Mouse (Mus musculus): ENCODE data around the gene Six5. TPM values are rescaled to one million over a fixed set of nuclear protein-coding genes. Genes with fewer than 3 reads are reported as not detected.

Gene Six5
- polyA plus RNA-seq, 1 experiment from 2014 or later, result 0.24 TPM

GRCm38 (mm10) chr7:19083701-19084100 lies 10.7 kb upstream of the Six5 start, which contains the start of gene Dmpk:
Gene Dmpk (plus strand): TSS chr7:19083849.
- Histone ChIP-seq H3K27ac (peak within 1 kb of the TSS; percentile 65), H3K4me3 (ENCODE audit: inconsistent target) (peak within 1 kb of the TSS; percentile 19), H3K36me3 (ENCODE audit: inconsistent target) (no peaks in the 10 kb centered on the region), H3K79me2 (ENCODE audit: inconsistent target) (no peaks in the 10 kb centered on the region)
- WGBS (ENCODE audit: missing documents), result 75% methylated on average over 10 of the region's 10 CpGs

- 0% methylated on average over 6 of the region's 6 CpGs for WGBS (ENCODE audit: missing documents)
- Histone ChIP-seq H3K4me3 (ENCODE audit: inconsistent target) (peak overlapping the region; percentile 19), H3K79me2 (ENCODE audit: inconsistent target) (no peaks in the 10 kb centered on the region), H3K36me3 (ENCODE audit: inconsistent target) (no peaks in the 10 kb centered on the region), H3K27ac (peak overlapping the region; percentile 65)
Observed at GRCm38 (mm10) chr7:19084277-19084771, 10.1 kb upstream of the Six5 start.

GRCm38 (mm10) chr7:19084921-19085473 lies 9.4 kb upstream of the Six5 start:
- 22% methylated on average over 9 of the region's 9 CpGs for WGBS (ENCODE audit: missing documents)
- peak overlapping the region; percentile 65 for H3K27ac ChIP-seq
- H3K4me3 ChIP-seq (ENCODE audit: inconsistent target), result peak overlapping the region; percentile 16; the same call in 1 of the 2 replicates
- no peaks in the 10 kb centered on the region for H3K79me2 ChIP-seq (ENCODE audit: inconsistent target)
- H3K36me3 ChIP-seq (ENCODE audit: inconsistent target), result no peaks in the 10 kb centered on the region

DNA sequence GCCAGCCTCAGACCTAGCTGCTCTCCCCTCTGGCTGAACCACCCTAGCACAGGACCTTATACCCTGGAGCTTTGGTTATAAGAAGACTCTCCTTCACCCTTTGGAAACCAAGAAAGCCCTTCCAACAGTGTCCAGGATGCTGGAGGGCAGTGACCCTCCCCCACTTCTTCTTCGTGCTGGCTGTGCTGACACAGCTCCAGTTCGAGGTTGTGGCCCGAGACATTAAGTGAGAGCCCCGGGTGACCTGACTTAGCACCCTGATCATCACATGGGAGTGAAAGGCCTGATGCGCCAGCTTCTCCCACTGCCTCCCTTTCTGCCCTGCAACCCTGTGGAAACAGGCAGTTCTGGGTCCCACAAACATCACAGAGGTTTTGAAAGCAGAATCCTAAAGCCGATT lies 8.9 kb upstream of the Six5 start:
- WGBS (ENCODE audit: missing documents), result 7% methylated on average over 6 of the region's 6 CpGs
- no peaks in the 10 kb centered on the region for H3K36me3 ChIP-seq (ENCODE audit: inconsistent target)
- peak overlapping the region; percentile 16; the same call in 1 of the 2 replicates for H3K4me3 ChIP-seq (ENCODE audit: inconsistent target)
- H3K79me2 ChIP-seq (ENCODE audit: inconsistent target), result no peaks in the 10 kb centered on the region
- peak overlapping the region; percentile 65 for H3K27ac ChIP-seq

GRCm38 (mm10) chr7:19086042-19086441 lies 8.4 kb upstream of the Six5 start:
- Histone ChIP-seq H3K4me3 (ENCODE audit: inconsistent target) (peak overlapping the region; percentile 16; the same call in 1 of the 2 replicates), H3K79me2 (ENCODE audit: inconsistent target) (no peaks in the 10 kb centered on the region), H3K27ac (peak overlapping the region; percentile 65), H3K36me3 (ENCODE audit: inconsistent target) (no peaks in the 10 kb centered on the region)
- 7% methylated on average over 14 of the region's 14 CpGs for WGBS (ENCODE audit: missing documents)

GRCm38 (mm10) chr7:19086760-19087159 lies 7.6 kb upstream of the Six5 start:
- H3K79me2 ChIP-seq (ENCODE audit: inconsistent target), result no peaks in the 10 kb centered on the region
- H3K4me3 ChIP-seq (ENCODE audit: inconsistent target), result no peak overlapping the region
- 88% methylated on average over 18 of the region's 18 CpGs for WGBS (ENCODE audit: missing documents)
- no peaks in the 10 kb centered on the region for H3K36me3 ChIP-seq (ENCODE audit: inconsistent target)
- H3K27ac ChIP-seq, result no peak overlapping the region

- 41% methylated on average over 10 of the region's 10 CpGs for WGBS (ENCODE audit: missing documents)
- H3K79me2 ChIP-seq (ENCODE audit: inconsistent target), result no peaks in the 10 kb centered on the region
- H3K4me3 ChIP-seq (ENCODE audit: inconsistent target), result no peak overlapping the region
- H3K27ac ChIP-seq, result no peak overlapping the region
- no peaks in the 10 kb centered on the region for H3K36me3 ChIP-seq (ENCODE audit: inconsistent target)
Observed at GRCm38 (mm10) chr7:19088813-19089212, 5.6 kb upstream of the Six5 start.

- Histone ChIP-seq H3K27ac (no peak overlapping the region), H3K36me3 (ENCODE audit: inconsistent target) (no peaks in the 10 kb centered on the region), H3K79me2 (ENCODE audit: inconsistent target) (no peaks in the 10 kb centered on the region), H3K4me3 (ENCODE audit: inconsistent target) (no peak overlapping the region)
- WGBS (ENCODE audit: missing documents), result 92% methylated on average over 9 of the region's 17 CpGs
Observed at GRCm38 (mm10) chr7:19091913-19092312, 2.5 kb upstream of the Six5 start.

GRCm38 (mm10) chr7:19092381-19093173 lies 1.8 kb upstream of the Six5 start:
- 30% methylated on average over 35 of the region's 38 CpGs for WGBS (ENCODE audit: missing documents)
- Histone ChIP-seq H3K36me3 (ENCODE audit: inconsistent target) (no peaks in the 10 kb centered on the region), H3K27ac (no peak overlapping the region), H3K79me2 (ENCODE audit: inconsistent target) (no peaks in the 10 kb centered on the region), H3K4me3 (ENCODE audit: inconsistent target) (no peak overlapping the region)

- no peak overlapping the region for H3K27ac ChIP-seq
Observed at GRCm38 (mm10) chr7:19093174-19093521, 1.2 kb upstream of the Six5 start.

DNA sequence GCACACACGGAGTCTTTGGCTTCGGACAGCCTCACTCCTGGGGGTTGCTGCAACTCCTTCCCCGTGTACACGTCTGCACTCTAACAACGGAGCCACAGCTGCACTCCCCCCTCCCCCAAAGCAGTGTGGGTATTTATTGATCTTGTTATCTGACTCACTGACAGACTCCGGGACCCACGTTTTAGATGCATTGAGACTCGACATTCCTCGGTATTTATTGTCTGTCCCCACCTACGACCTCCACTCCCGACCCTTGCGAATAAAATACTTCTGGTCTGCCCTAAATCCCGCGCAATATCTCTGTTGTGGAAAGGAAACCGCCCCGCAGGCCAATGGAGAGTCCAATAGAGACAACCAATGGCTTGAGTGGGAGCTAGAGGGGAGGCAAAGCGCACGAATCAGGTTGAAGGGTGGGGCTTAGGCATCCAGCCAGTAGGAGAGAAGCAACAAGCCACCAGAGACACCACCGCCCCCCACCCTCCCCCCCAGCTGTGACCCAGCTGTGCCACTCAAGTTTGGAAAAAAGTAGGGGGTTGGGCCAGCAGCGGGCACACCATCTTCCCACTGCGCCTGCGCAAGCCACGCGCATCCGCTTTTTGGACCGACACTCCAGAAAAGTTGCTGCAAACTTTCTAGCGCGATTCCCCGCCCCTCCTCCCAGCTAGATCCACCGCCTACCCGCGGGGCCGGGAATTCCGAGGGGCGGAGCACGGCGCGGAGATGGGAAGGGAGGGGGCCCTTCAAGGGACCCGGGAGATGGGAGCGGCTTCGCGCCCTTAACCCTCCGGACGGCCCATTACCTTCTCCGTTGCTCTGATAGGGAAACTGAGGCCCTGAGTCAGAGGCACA lies 633 bp upstream of the Six5 start:
- H3K4me3 ChIP-seq (ENCODE audit: inconsistent target), result peak overlapping the region; percentile 36
- no peaks in the 10 kb centered on the region for H3K79me2 ChIP-seq (ENCODE audit: inconsistent target)
- no peaks in the 10 kb centered on the region for H3K36me3 ChIP-seq (ENCODE audit: inconsistent target)
- H3K27ac ChIP-seq, result peak overlapping the region; percentile 38
- 2% methylated on average over 45 of the region's 45 CpGs for WGBS (ENCODE audit: missing documents)

More at GRCm38 (mm10) chr7:19093174-19093521, 1.2 kb upstream of the Six5 start:
- WGBS (ENCODE audit: missing documents), result 0% methylated on average over 14 of the region's 15 CpGs
- Histone ChIP-seq H3K79me2 (ENCODE audit: inconsistent target) (no peaks in the 10 kb centered on the region), H3K4me3 (ENCODE audit: inconsistent target) (no peak overlapping the region), H3K36me3 (ENCODE audit: inconsistent target) (no peaks in the 10 kb centered on the region)

GRCm38 (mm10) chr7:19094826-19095750 lies 694 bp downstream of the Six5 start:
- Histone ChIP-seq H3K27ac (no peak overlapping the region), H3K4me3 (ENCODE audit: inconsistent target) (no peak overlapping the region), H3K79me2 (ENCODE audit: inconsistent target) (no peaks in the 10 kb centered on the region), H3K36me3 (ENCODE audit: inconsistent target) (no peaks in the 10 kb centered on the region)
- 2% methylated on average over 79 of the region's 87 CpGs for WGBS (ENCODE audit: missing documents)

GRCm38 (mm10) chr7:19095751-19096110 lies 1.3 kb downstream of the Six5 start:
- Histone ChIP-seq H3K27ac (no peak overlapping the region), H3K4me3 (ENCODE audit: inconsistent target) (no peak overlapping the region), H3K79me2 (ENCODE audit: inconsistent target) (no peaks in the 10 kb centered on the region), H3K36me3 (ENCODE audit: inconsistent target) (no peaks in the 10 kb centered on the region)
- 6% methylated on average over 19 of the region's 19 CpGs for WGBS (ENCODE audit: missing documents)
